Mouse (Mus musculus): Measurements from ENCODE around the gene Psen2. TPM values are rescaled to one million over a fixed set of nuclear protein-coding genes. Genes with fewer than 3 reads are reported as not detected.

Gene Psen2
- polyA plus RNA-seq, 1 experiment from 2014 or later: 7.9 TPM

GRCm38 (mm10) chr1:180216541-180217276, 46.5 kb downstream of the Psen2 start:
- Histone ChIP-seq H3K27me3 (ENCODE audit: insufficient read depth, low read length) (no peaks in the 10 kb centered on the region), H3K4me2 (no peak overlapping the region), H3K27ac (ENCODE audit: low read depth) (no peak overlapping the region), H3K36me3 (ENCODE audit: insufficient read depth) (no peaks in the 10 kb centered on the region), H3K9me3 (ENCODE audit: low read depth, low read length) (no peaks in the 10 kb centered on the region), H3K4me1 (ENCODE audit: insufficient read depth) (no peaks in the 10 kb centered on the region; the same call in 1 of the 2 replicates), H3K4me3 (ENCODE audit: low read depth, low read length) (no peak overlapping the region), H3K9ac (no peak overlapping the region)
- no peak for TF ChIP-seq CTCF (IDR thresholded peaks at IDR 0.05; ENCODE audit: low read depth)
- ATAC-seq (ENCODE audit: insufficient read depth) (no peak), DNase-seq (no peak)
- WGBS: 60% methylated on average over 5 of the region's 5 CpGs

- 15% methylated on average over 4 of the region's 4 CpGs for WGBS
- Histone ChIP-seq H3K4me3 (ENCODE audit: low read depth, low read length) (no peak overlapping the region), H3K27me3 (ENCODE audit: insufficient read depth, low read length) (no peaks in the 10 kb centered on the region), H3K4me1 (ENCODE audit: insufficient read depth) (no peaks in the 10 kb centered on the region; the same call in 1 of the 2 replicates), H3K36me3 (ENCODE audit: insufficient read depth) (no peaks in the 10 kb centered on the region), H3K9me3 (ENCODE audit: low read depth, low read length) (no peaks in the 10 kb centered on the region), H3K4me2 (no peak overlapping the region), H3K9ac (no peak overlapping the region), H3K27ac (ENCODE audit: low read depth) (no peak overlapping the region)
- peak; percentile 95 for TF ChIP-seq CTCF (IDR thresholded peaks at IDR 0.05; ENCODE audit: low read depth)
- DNase-seq: peak; percentile 85
- peak; percentile 93 for ATAC-seq (ENCODE audit: insufficient read depth)
These were observed 48.2 kb downstream of the Psen2 start for GRCm38 (mm10) chr1:180215044-180215443.

DNA sequence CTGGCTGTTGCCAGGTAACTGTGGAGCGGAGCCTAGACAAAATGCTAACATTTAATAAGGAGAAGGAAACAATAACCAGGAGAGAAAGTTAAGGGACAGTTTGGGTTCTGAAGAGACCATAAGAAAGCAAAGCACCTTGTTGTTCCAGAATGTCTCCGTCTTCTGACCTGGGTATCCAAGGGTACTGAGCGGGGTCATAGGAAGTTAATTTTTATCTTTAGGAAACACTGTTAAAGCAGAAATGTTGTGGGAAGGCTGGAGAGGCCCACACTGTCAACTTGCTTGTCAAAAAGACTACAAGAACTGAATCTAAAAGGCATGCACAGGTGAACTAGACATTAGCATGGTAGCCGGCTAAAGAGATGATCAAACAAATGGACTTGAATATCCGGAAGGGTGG, 50.3 kb downstream of the Psen2 start:
- no peak for ATAC-seq (ENCODE audit: insufficient read depth)
- Histone ChIP-seq H3K27me3 (ENCODE audit: insufficient read depth, low read length) (no peaks in the 10 kb centered on the region), H3K4me2 (no peak overlapping the region), H3K36me3 (ENCODE audit: insufficient read depth) (no peaks in the 10 kb centered on the region), H3K4me1 (ENCODE audit: insufficient read depth) (no peaks in the 10 kb centered on the region; the same call in 1 of the 2 replicates), H3K4me3 (ENCODE audit: low read depth, low read length) (no peak overlapping the region), H3K9me3 (ENCODE audit: low read depth, low read length) (no peaks in the 10 kb centered on the region), H3K9ac (no peak overlapping the region), H3K27ac (ENCODE audit: low read depth) (no peak overlapping the region)
- 59% methylated on average over 5 of the region's 5 CpGs for WGBS
- no peak for TF ChIP-seq CTCF (IDR thresholded peaks at IDR 0.05; ENCODE audit: low read depth)
- no peak for DNase-seq

- DNase-seq (no peak), ATAC-seq (ENCODE audit: insufficient read depth) (no peak)
- Histone ChIP-seq H3K9ac (no peak overlapping the region), H3K9me3 (ENCODE audit: low read depth, low read length) (no peaks in the 10 kb centered on the region), H3K4me3 (ENCODE audit: low read depth, low read length) (no peak overlapping the region), H3K27ac (ENCODE audit: low read depth) (no peak overlapping the region), H3K27me3 (ENCODE audit: insufficient read depth, low read length) (no peaks in the 10 kb centered on the region), H3K4me2 (no peak overlapping the region), H3K4me1 (ENCODE audit: insufficient read depth) (no peaks in the 10 kb centered on the region; the same call in 1 of the 2 replicates), H3K36me3 (ENCODE audit: insufficient read depth) (no peaks in the 10 kb centered on the region)
- 78% methylated on average over 9 of the region's 9 CpGs for WGBS
- TF ChIP-seq CTCF (IDR thresholded peaks at IDR 0.05; ENCODE audit: low read depth): no peak
These were observed 52.4 kb downstream of the Psen2 start for GRCm38 (mm10) chr1:180210781-180211271.

DNA sequence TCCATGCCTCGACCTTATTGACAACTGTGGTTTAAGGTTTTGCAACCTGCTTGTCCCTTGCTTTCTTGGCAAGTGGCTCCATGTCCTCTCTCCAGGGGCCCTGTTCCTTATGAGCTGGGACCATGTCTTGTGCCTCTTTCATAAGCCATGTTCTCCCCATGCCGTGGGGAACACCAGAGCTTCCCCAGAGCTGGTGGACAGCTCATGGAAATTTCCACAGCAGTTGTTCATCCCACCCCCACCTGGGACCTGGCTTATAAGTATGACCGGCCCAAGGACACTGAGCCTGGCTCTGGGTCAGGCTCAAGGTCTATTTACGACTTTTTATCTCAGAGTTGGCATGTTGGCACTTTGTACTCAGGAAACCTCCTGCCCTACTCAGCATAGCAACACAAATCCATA, 53.2 kb downstream of the Psen2 start:
- WGBS: 74% methylated on average over 4 of the region's 4 CpGs
- no peaks in the 10 kb centered on the region for H3K9me3 ChIP-seq (ENCODE audit: low read depth, low read length)
- no peak for ATAC-seq (ENCODE audit: insufficient read depth)
- H3K4me3 ChIP-seq (ENCODE audit: low read depth, low read length): no peak overlapping the region
- H3K27me3 ChIP-seq (ENCODE audit: insufficient read depth, low read length): no peaks in the 10 kb centered on the region
- H3K4me2 ChIP-seq: no peak overlapping the region
- no peaks in the 10 kb centered on the region for H3K36me3 ChIP-seq (ENCODE audit: insufficient read depth)
- H3K4me1 ChIP-seq (ENCODE audit: insufficient read depth): no peaks in the 10 kb centered on the region; the same call in 1 of the 2 replicates
- DNase-seq: no peak
- no peak overlapping the region for H3K9ac ChIP-seq
- no peak for TF ChIP-seq CTCF (IDR thresholded peaks at IDR 0.05; ENCODE audit: low read depth)
- no peak overlapping the region for H3K27ac ChIP-seq (ENCODE audit: low read depth)

- WGBS: 86% methylated on average over 3 of the region's 3 CpGs
- H3K4me3 ChIP-seq (ENCODE audit: low read depth, low read length): no peak overlapping the region
- H3K27me3 ChIP-seq (ENCODE audit: insufficient read depth, low read length): no peaks in the 10 kb centered on the region
- no peak overlapping the region for H3K9ac ChIP-seq
- no peak overlapping the region for H3K4me2 ChIP-seq
- H3K4me1 ChIP-seq (ENCODE audit: insufficient read depth): no peaks in the 10 kb centered on the region; the same call in 1 of the 2 replicates
- no peak overlapping the region for H3K27ac ChIP-seq (ENCODE audit: low read depth)
- DNase-seq: no peak
- H3K9me3 ChIP-seq (ENCODE audit: low read depth, low read length): no peaks in the 10 kb centered on the region
- H3K36me3 ChIP-seq (ENCODE audit: insufficient read depth): no peaks in the 10 kb centered on the region
- no peak for ATAC-seq (ENCODE audit: insufficient read depth)
- no peak for TF ChIP-seq CTCF (IDR thresholded peaks at IDR 0.05; ENCODE audit: low read depth)
These were observed 54.9 kb downstream of the Psen2 start for GRCm38 (mm10) chr1:180208370-180208769.

DNA sequence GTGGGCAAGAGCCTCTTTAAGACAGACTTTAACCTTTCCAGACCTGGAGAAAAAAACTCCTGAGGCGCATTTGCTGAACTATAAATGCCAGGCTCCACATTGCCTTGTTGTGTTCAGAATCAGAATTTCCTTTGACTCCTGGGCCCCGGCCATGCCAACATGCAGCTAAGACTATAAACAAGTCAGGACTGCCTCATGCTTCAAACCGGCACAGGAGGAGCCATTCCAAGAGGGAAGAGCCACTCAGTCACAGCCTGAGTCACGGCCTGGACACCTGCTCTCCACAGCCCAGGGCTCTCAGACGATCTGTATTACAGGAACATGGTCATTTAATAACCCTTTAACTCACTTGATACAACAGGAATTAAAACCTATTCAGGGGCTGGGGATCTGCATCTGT, 62.5 kb downstream of the Psen2 start:
- Histone ChIP-seq H3K4me3 (ENCODE audit: low read depth, low read length) (no peak overlapping the region), H3K27me3 (ENCODE audit: insufficient read depth, low read length) (no peaks in the 10 kb centered on the region), H3K36me3 (ENCODE audit: insufficient read depth) (no peaks in the 10 kb centered on the region), H3K4me1 (ENCODE audit: insufficient read depth) (0 out of 2 replicates have a peak, but pooled peaks cover 3% of the 10 kb centered on the region), H3K27ac (ENCODE audit: low read depth) (no peak overlapping the region), H3K9ac (no peak overlapping the region), H3K9me3 (ENCODE audit: low read depth, low read length) (no peaks in the 10 kb centered on the region), H3K4me2 (no peak overlapping the region)
- WGBS: 51% methylated on average over 5 of the region's 5 CpGs
- no peak for TF ChIP-seq CTCF (IDR thresholded peaks at IDR 0.05; ENCODE audit: low read depth)
- DNase-seq (no peak), ATAC-seq (ENCODE audit: insufficient read depth) (no peak)

Data from lung, embryonic 14.5 days (tissue).